Mouse (Mus musculus) adrenal gland, postnatal 10 days (tissue): ENCODE measurements around the gene Kansl1l. TPM values are rescaled to one million over a fixed set of nuclear protein-coding genes. Genes with fewer than 3 reads are reported as not detected.

ENCODE experiments used
- DNase-seq: peaks from one replicate; pipeline ENCODE4 v3.0.0; 2021; ENCODE audit warnings: mixed read lengths
- long read RNA-seq, 2 experiments: library from polyadenylated mRNA; stranded (forward); transcript quantifications; one replicate each; pipeline ENCODE4 v2.0.0; 2021
- total RNA-seq, 2 experiments: library from RNA; stranded (reverse); gene quantifications; 2 replicates each; pipeline ENCODE4 v1.2.3; 2021

The Kansl1l gene
- total RNA-seq = 10 to 100 TPM; 19.2 to 22.7 TPM
- long read RNA-seq, experiment 1, full-length matches to known transcripts = 3 of 11 reads
- long read RNA-seq, experiment 1, partial matches to known transcripts = 1 of 11 reads
- long read RNA-seq, experiment 1, other reads (novel, unspliced or antisense) = 7 of 11 reads
- long read RNA-seq, experiment 2, partial matches to known transcripts = 0 of 1 reads
- long read RNA-seq, experiment 2, other reads (novel, unspliced or antisense) = 1 of 1 reads

- peak; percentile 99 for DNase-seq
These were observed at the start of gene Kansl1l for GRCm38 (mm10) chr1:66817453-66817839. Gene Kansl1l (minus strand): TSS chr1:66817562.

DNA sequence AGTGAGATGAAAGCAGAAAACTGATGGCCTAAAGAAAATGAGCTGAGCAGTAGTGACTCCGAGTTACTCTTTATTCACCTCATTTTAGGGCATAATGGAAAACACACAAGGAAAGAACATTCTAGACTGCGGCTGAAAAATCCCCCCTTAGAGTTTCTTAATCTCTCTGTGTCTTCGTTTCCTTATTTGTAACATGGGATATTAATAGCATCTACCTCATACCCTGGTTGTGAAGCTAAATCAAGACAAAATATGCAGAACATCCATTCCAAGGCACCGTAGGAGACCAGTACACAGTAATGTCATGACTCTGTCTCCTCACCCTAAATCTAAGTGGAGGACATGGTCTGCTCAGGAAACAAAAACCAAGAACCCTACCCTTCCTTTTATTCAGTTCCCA is 48.3 kb upstream of the Kansl1l start:
- peak; percentile 0 for DNase-seq

GRCm38 (mm10) chr1:66863741-66864495 is 46.6 kb upstream of the Kansl1l start:
- DNase-seq = peak; percentile 23

DNA sequence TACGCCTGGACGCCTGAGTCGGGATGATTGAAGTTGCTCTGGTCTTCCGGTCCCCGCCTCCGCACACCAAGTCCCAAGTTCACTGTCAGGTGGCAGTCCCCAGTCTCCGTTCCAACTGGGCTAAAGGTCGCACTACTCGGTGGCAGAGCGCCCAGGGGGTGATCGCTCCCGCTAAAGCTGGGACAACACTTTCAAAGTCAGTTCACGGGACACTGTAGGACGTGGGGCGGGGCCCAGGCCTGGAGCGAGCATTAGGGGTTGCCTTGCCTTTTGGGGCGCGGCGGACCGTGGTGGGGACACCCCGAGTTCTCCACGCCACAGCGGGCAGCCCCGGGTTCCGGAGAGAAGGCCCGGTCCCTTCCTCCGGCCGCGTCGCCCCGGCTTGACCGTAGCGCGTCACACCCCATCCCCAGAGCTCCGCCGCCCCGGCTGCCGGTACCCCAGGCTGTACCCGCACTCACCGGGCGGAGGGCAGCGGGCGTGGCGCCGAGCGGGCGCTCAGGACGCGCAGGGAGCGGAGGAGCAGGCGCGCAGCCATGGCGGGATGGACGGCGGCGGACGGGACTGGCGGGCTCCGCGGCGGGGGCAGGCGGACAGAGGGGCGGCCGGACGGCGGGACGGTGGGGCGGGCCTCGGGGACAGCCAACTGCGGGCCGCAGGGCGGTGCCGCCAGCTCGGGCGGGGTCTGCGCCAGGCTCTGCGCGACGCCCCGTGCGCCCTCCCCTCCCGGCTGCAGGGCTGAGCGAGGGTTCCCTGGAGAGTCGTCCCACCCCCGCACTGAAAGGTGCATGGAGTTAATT is 45.5 kb upstream of the Kansl1l start, which contains the start of gene Acadl:
Acadl (minus strand) TSS at position 566 of the 800 bp plus-strand sequence.
- peak; percentile 97 for DNase-seq

DNA sequence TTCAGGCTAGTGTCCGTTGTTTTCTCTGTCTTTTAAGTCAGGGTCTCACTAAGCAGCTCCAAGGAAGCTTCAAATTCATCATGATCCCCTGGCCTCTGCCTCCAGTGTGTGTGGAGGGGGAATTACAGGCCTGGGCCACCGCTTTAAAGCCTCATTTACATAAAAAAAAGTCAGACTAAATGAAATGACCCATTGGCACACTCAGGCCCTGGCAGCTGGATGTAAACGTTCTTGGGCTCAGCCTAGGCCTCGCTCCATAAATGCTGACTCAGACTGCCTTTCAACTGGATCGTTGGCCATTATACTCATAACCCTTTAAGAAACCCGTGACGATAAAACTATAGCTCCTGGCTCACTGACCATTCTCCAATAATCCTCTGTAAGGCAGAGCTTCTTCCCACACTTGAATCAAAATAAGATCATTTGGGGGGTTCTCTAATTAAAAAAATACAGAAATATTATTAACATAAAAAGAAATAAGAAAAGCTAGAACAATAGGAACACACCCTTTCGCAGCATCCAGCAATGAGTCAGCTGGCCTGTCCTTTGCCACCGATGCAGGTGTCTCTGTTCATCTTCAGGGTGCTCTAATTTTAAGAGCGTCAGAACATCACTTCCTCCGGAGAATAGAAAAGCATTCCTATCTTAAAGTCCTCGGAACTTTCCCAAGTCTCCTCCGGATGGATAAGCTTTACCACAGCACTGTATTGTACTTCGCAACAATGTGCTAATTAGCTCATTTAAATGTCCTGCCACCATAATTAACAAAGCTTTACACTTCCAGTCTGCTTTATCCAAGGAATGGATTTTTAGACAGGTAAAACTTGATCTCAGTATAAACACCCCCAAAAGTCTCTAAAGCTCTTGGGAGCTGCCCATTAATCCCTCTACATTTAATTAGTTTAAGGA is 44.7 kb upstream of the Kansl1l start:
- peak; percentile 47 for DNase-seq

GRCm38 (mm10) chr1:66847506-66847905 is 30.1 kb upstream of the Kansl1l start:
- DNase-seq = no peak

DNA sequence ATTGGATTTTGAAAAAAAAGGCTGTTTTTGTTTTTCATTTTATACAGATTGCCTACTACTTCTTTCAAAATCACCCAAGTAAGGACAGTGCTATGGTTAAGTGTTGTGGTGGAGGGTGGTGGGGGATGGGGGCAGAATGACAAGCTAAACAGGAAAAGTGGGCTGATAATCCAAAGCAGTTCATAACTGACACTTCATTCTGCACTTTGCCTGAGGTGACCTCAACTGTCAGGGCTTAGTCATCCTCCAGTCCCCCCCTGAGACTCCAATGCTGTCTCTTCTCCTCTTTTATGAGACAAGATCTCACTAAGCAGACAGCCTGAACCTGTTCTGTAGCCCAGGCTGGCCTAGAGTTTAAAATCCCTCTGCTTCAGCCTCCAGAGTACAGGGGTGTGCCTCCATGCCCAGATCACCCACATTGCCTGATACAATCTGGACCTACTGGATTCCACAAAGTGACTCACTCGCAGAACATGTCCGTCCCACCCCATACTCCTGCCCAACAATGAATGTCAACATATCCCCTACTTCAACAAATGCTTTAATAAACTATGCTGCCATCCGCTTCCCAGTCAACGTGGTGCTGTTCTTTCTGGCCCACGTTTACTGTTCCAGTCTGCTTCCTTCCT is 28.4 kb upstream of the Kansl1l start:
- no peak for DNase-seq

DNA sequence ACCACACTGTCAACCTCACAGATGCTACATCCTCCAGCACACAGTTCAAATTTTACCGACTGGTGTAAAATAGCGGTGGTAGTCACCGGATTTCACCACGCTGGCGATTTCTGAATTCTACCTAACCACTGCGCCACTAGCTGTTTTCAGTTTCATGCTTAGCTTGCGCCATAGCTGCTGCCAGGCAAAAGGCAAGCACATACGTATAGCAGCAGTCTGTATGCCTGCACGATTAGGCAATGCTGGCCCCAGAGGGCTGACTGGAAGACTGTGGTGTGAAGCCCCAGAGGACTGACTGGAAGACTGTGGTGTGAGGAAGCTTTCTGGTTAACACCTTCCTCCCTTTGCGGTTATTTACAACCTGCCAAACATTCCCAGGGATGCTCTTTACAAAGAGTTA is 24.6 kb upstream of the Kansl1l start:
- peak; percentile 49 for DNase-seq

- DNase-seq = no peak
These were observed 24.1 kb upstream of the Kansl1l start for GRCm38 (mm10) chr1:66841510-66841909.

GRCm38 (mm10) chr1:66839755-66840438 is 22.5 kb upstream of the Kansl1l start:
- no peak for DNase-seq

DNA sequence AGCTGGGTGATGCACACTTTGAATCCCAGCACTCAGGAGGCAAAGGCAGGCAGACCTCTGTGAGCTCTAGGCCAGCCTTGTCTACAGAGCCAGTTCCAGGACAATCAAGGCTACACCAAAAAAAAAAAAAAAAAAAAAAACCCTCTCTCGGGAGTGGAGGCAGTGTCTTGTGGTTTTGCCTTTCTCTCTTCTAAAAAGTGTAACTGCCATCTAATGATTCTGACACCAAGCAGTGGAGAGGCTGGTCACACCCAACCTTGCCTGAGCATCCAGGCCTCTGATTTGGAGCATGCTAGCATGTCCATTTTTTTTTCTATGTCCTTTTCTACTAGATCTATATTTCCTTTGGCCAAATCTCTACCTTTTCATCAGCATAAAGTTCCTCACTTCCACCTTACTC is 21.8 kb upstream of the Kansl1l start:
- DNase-seq = no peak

DNA sequence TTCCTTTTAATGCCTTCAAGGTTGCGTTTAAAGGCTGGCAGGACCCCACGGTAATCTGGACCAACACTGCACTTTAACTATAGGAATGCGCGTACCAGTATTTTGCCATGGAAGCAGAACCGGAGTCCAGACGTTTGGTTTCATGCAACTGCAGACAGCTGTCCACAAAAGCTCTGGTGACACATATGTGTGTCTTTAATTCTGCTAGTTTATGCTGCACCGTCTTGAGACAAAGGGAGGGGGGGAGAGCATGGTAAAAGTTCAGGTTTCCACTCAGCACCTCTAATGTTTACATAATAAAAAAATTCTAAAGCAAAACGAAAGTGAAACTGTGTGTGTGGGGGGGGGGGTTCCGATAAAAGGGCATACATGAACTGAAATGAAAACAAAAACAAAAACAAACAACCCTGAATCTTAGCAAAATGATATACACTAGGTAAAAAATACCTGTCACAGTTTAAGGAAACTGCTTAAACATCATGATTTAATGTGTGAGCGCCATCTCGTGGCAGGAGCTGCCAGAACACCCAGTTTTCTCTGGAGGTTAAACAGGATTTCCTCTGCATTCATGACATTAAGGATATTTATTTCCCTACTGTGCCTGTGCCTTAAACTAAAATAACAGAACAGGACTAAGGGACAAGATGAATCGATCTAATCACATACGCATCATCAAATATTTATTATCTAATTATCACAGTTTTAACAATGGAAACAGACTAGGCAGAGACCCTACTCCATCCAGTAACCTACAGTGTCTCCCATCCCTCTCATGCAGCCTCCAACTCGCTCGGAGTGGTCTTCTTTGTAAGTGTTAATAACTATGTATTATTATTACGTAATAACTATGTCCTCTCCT is 21.1 kb upstream of the Kansl1l start:
- DNase-seq = peak; percentile 84

DNA sequence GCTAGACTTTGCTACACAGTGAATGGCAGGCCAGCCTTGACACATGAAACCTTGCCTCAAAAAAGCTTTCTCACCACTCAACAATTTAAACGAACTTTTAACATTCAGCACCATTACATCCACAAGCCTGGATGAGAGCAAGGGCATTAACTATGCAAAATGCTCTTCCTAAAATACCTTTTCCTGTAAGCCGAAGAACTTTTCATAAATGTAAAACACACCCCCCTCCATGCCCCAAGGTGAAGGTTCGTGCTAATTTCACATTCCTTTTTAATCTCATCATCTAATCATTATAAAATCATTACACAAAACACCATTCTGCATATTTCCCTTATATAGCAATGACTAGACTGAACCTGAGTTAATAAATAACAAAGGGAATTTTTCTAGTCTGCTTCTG is 19.8 kb upstream of the Kansl1l start:
- DNase-seq = no peak

- no peak for DNase-seq
These were observed 15.3 kb upstream of the Kansl1l start for GRCm38 (mm10) chr1:66832636-66833165.

DNA sequence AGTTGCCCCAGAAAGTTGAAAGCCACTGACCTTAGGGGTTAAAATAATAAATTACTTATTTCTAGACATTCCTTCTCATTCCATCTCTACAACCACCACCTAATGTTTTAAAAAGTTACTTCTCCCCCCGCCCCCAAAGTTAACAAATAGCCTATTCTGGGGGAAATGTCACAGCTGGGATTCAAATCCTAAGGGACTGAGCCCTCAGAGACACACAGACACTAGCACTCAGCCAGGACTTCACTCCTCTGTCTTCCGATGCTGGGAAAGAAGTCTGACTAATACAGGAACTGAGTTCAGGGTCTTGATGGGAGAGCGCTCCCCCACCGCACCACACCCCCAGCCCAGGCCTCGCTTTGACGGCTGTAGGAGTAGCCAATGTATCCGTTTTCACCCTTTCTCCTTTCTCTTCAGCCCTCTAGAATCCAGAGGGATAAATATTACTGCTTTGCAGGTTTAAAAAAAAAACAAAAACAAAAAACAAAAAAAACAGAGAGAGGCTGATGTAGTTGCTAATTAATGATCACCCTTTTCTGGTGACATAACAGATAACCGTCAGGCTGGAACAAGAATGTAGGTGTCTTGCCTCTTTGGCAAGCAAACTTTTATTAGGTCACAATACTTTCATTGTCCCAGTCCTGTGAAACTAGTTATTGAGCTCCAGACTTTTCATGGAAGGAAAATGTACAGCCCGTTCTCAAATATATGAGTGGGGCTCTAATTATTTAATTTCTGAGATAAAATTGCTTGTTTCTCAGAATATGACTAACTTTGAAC is 14.7 kb upstream of the Kansl1l start:
- no peak for DNase-seq

GRCm38 (mm10) chr1:66829400-66830080 is 12.2 kb upstream of the Kansl1l start:
- DNase-seq = no peak

GRCm38 (mm10) chr1:66821966-66822365 is 4.6 kb upstream of the Kansl1l start:
- no peak for DNase-seq

- peak; percentile 28 for DNase-seq
These were observed 2.9 kb upstream of the Kansl1l start for GRCm38 (mm10) chr1:66820241-66820640.
